Mouse (Mus musculus) bone marrow, adult 2 months (tissue): ENCODE measurements at regions not wholly inside any gene's neighbourhood (a gene's known extent, or its start where the extent isn't known, plus 50 kb on each side); places are given as distances from the start of the nearest gene placed in this dataset.

Experiments
- CTCF ChIP-seq: fragments of 200-500 bp; IDR thresholded peaks from 2 replicates; pipeline ENCODE4 v1.5.1; 2011; ENCODE audit warnings: low read length, control low read depth; ENCODE audit not compliant: control insufficient read depth, insufficient read depth
- POLR2A ChIP-seq: fragments of 200-500 bp; IDR thresholded peaks from 2 replicates; pipeline ENCODE4 v1.6.1; 2011; ENCODE audit warnings: low read depth, mild to moderate bottlenecking, control low read depth, low read length, borderline replicate concordance; ENCODE audit not compliant: control insufficient read depth

GRCm38 (mm10) chr14:76877306-76877705 is 159.3 kb upstream of the Ccdc122 start:
- TF ChIP-seq CTCF (no peak), POLR2A (no peak)
